Mouse (Mus musculus) intestine, postnatal 0 days (tissue): ENCODE measurements around the gene Phykpl. TPM values are rescaled to one million over a fixed set of nuclear protein-coding genes. Genes with fewer than 3 reads are reported as not detected.
A peak's percentile ranks its signal among the peaks of the same experiment; 100 is the strongest.

Experiments used
- ATAC-seq: fragments of 200-750 bp; cut with Nextera tagmentation; 2 replicates; pipeline ENCODE4 v1.8.0; 2017; ENCODE audit warnings: mild to moderate bottlenecking, moderate TSS enrichment, moderate library complexity
- H3K27ac ChIP-seq: fragments of 300-500 bp; sonication (generic); 2 replicates; pipeline ENCODE4 v1.5.1; 2014; ENCODE audit warnings: mild to moderate bottlenecking, low read depth, low read length, moderate library complexity
- H3K27me3 ChIP-seq: fragments of 300-500 bp; sonication (generic); replicated peaks from 2 replicates; pipeline ENCODE4 v1.6.1; 2014; ENCODE audit warnings: low read length, mixed read lengths; ENCODE audit not compliant: control insufficient read depth, insufficient read depth
- H3K36me3 ChIP-seq: fragments of 300-500 bp; sonication (generic); 2 replicates; pipeline ENCODE4 v1.6.1; 2014; ENCODE audit warnings: mild to moderate bottlenecking, moderate library complexity; ENCODE audit not compliant: control insufficient read depth, insufficient read depth
- H3K4me1 ChIP-seq: fragments of 300-500 bp; sonication (generic); replicated peaks from 2 replicates; pipeline ENCODE4 v1.6.1; 2014; ENCODE audit warnings: antibody characterized with exemption, low read length, mixed read lengths; ENCODE audit not compliant: control insufficient read depth, insufficient read depth
- H3K4me2 ChIP-seq: fragments of 300-500 bp; sonication (generic); replicated peaks from 2 replicates; pipeline ENCODE4 v1.6.1; 2014; ENCODE audit warnings: low read depth, mild to moderate bottlenecking, moderate library complexity
- H3K4me3 ChIP-seq: fragments of 300-500 bp; sonication (generic); 2 replicates; pipeline ENCODE4 v1.5.1; 2014; ENCODE audit warnings: low read depth, low read length
- H3K9ac ChIP-seq: fragments of 300-500 bp; sonication (generic); 2 replicates; pipeline ENCODE4 v1.6.1; 2014; ENCODE audit warnings: mild to moderate bottlenecking, low read depth, low read length
- H3K9me3 ChIP-seq: fragments of 300-500 bp; sonication (generic); 2 replicates; pipeline ENCODE4 v1.6.1; 2016; ENCODE audit warnings: mixed run types; ENCODE audit not compliant: control insufficient read depth
- CTCF ChIP-seq: sonication (generic); IDR thresholded peaks from 2 replicates; pipeline ENCODE4 v1.5.1; 2016; ENCODE audit warnings: low read depth, mild to moderate bottlenecking, control low read depth, antibody characterized with exemption, moderate library complexity
- whole genome bisulfite sequencing: fragments of 180-500 bp; shearing (Covaris S2); extraction: QIAGEN DNeasy Blood & Tissue Kit; methylation state at CpG from one replicate; pipeline ENCODE4 v1.1.7; 2014; 5-methylcytosine and 5-hydroxymethylcytosine counted together
- polyA plus RNA-seq: library from polyadenylated mRNA; unstranded; fragments of >200 nt; fragmentation: Nextera tagmentation; extraction: Ambion mirVana; gene quantifications from 2 replicates; pipeline ENCODE4 v1.2.1, GENCODE M21; 2015

Gene Phykpl
- polyA plus RNA-seq, 1 experiment from 2014 or later: 24.2 TPM

DNA sequence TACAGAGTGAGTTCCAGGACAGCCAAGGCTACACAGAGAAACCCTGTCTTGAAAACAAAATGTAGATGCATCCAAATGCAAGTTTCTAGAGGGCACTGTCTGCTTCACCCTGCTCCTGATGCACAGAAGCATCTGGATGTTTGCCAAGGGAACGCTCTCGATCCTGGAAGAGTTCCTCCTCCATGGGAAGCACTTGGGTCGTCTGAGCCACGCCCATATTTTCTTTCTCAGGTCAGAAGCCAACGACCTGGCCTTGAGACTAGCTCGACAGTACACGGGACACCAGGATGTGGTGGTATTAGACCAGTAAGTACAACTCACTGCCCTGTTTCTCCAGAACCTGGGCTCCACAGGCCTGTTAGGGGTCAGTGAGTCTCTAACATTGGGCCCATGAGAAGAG, 6.6 kb downstream of the Phykpl start:
- H3K4me3 ChIP-seq: no peak overlapping the region
- no peak overlapping the region for H3K27ac ChIP-seq
- no peaks in the 10 kb centered on the region for H3K4me1 ChIP-seq
- peaks cover 75% of the 10 kb centered on the region for H3K36me3 ChIP-seq
- H3K27me3 ChIP-seq: no peaks in the 10 kb centered on the region
- 25% methylated on average over 7 of the region's 7 CpGs for WGBS
- H3K9me3 ChIP-seq: no peaks in the 10 kb centered on the region
- ATAC-seq: no peak
- no peak for TF ChIP-seq CTCF
- H3K4me2 ChIP-seq: no peak overlapping the region
- H3K9ac ChIP-seq: no peak overlapping the region

DNA sequence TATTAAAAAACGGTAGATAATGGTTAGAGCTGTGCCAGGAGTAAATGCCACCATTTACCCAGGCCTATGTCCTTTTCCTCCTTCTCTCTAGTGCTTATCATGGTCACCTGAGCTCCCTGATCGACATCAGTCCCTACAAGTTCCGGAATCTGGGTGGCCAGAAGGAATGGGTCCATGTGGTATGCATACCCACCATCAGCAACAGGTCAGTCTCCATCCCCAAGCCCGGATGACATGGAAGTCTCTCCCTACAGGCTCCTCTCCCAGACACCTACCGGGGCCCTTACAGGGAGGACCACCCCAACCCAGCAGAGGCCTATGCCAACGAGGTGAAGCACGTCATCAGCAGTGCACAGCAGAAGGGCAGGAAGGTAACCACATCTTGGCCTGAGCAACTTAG, 7.4 kb downstream of the Phykpl start:
- Histone ChIP-seq H3K4me1 (no peaks in the 10 kb centered on the region), H3K27me3 (no peaks in the 10 kb centered on the region), H3K36me3 (peaks cover 82% of the 10 kb centered on the region), H3K4me3 (no peak overlapping the region), H3K4me2 (no peak overlapping the region), H3K27ac (no peak overlapping the region), H3K9ac (no peak overlapping the region), H3K9me3 (no peaks in the 10 kb centered on the region)
- TF ChIP-seq CTCF: no peak
- no peak for ATAC-seq
- WGBS: 87% methylated on average over 7 of the region's 7 CpGs

DNA sequence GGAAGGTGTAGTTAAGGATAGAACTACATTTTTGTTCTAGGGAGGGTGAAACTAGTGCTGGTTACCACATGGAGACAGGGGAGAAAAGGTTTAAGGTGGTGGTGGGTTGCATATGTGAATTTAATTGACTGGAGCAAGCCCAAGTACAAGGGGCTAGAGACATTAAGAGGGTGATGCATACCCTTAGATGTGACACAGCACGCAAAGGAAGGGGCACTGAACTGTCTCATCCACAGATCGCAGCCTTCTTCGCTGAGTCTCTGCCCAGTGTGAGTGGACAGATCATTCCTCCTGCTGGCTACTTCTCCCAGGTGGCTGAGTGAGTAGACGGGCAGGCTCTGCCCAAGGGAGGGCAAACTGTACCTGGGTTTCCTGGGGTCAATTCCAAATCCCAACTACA, 8.8 kb downstream of the Phykpl start:
- Histone ChIP-seq H3K36me3 (peaks cover 84% of the 10 kb centered on the region), H3K4me3 (no peak overlapping the region), H3K9ac (no peak overlapping the region), H3K4me2 (no peak overlapping the region), H3K4me1 (no peaks in the 10 kb centered on the region), H3K27ac (peak overlapping the region; percentile 8; the same call in 1 of the 2 replicates), H3K9me3 (no peaks in the 10 kb centered on the region), H3K27me3 (no peaks in the 10 kb centered on the region)
- no peak for TF ChIP-seq CTCF
- ATAC-seq: no peak
- WGBS: 92% methylated on average over 4 of the region's 4 CpGs

GRCm38 (mm10) chr11:51593849-51594248, 9.3 kb downstream of the Phykpl start:
- 87% methylated on average over 6 of the region's 6 CpGs for WGBS
- H3K9me3 ChIP-seq: no peaks in the 10 kb centered on the region

GRCm38 (mm10) chr11:51594715-51595350, 10.3 kb downstream of the Phykpl start:
- TF ChIP-seq CTCF: no peak
- WGBS: 47% methylated on average over 3 of the region's 3 CpGs
- H3K27ac ChIP-seq: no peak overlapping the region

More at GRCm38 (mm10) chr11:51593849-51594248, 9.3 kb downstream of the Phykpl start:
- no peak overlapping the region for H3K4me3 ChIP-seq
- TF ChIP-seq CTCF: no peak
- no peak overlapping the region for H3K9ac ChIP-seq
- H3K27me3 ChIP-seq: no peaks in the 10 kb centered on the region
- no peak for ATAC-seq
- no peaks in the 10 kb centered on the region for H3K4me1 ChIP-seq
- H3K27ac ChIP-seq: 0 out of 2 replicates have a peak overlapping the region, but pooled peaks have one; percentile 8
- H3K36me3 ChIP-seq: peaks cover 84% of the 10 kb centered on the region
- no peak overlapping the region for H3K4me2 ChIP-seq

DNA sequence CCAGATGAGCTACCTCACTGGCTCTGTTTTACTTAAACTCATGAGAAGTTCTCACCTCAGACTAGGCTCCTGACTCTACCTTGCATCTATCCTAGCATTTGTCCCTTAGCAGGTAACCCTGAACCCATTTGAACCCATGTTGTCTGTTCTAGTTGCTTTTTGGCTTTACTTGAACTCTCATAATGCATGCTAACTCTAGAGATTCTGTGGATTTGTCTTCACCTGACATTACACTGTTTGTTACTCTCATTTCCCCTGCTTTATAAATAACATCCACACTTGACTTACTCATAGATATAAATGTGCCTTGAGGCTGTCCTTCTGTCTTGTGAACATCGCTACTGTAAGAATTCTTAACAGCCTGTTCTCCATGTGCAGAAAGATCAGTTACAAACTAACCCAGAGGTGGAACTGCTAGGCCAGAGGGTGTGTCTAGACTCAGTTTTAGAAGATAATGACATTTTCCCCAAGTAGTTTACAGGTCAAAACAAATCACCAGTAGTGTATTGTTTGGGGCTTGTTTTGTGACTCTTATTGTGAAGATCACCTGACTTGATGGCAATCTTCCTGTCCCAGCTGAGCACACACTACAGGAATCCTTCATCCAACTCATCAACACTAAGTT, 11.0 kb downstream of the Phykpl start:
- WGBS: 82% methylated on average over 1 of the region's 1 CpGs
- H3K4me2 ChIP-seq: no peak overlapping the region
- H3K9ac ChIP-seq: no peak overlapping the region

More at GRCm38 (mm10) chr11:51594715-51595350, 10.3 kb downstream of the Phykpl start:
- Histone ChIP-seq H3K9me3 (no peaks in the 10 kb centered on the region), H3K4me1 (no peaks in the 10 kb centered on the region), H3K4me2 (no peak overlapping the region), H3K27me3 (no peaks in the 10 kb centered on the region), H3K4me3 (no peak overlapping the region), H3K36me3 (peaks cover 85% of the 10 kb centered on the region), H3K9ac (no peak overlapping the region)
- peak; percentile 5; the same call in 1 of the 2 replicates for ATAC-seq

More for the DNA sequence above, 11.0 kb downstream of the Phykpl start:
- no peaks in the 10 kb centered on the region for H3K9me3 ChIP-seq
- no peak for ATAC-seq
- TF ChIP-seq CTCF: no peak
- no peak overlapping the region for H3K4me3 ChIP-seq
- no peaks in the 10 kb centered on the region for H3K27me3 ChIP-seq
- no peaks in the 10 kb centered on the region for H3K4me1 ChIP-seq
- H3K36me3 ChIP-seq: peaks cover 87% of the 10 kb centered on the region
- H3K27ac ChIP-seq: no peak overlapping the region
